9 mouse cellular contexts compared by ENCODE assay signal in genomic region chr9:45932571-45933415, GRCm38 (mm10). TPM values are rescaled to one million over a fixed set of nuclear protein-coding genes. Genes with fewer than 3 reads are reported as not detected.
DNase-seq lines count a peak whose midpoint lies in the region; ATAC-seq and TF ChIP-seq lines count a peak whose summit lies in the region.
"Had no signal": no experiment of that assay in that cellular context is flagged by ENCODE, and none has a peak within 500 bp of the region (broad histone marks: within the 10 kb centered on the region; RNA-seq: fewer than 3 reads in every experiment).

No protein-coding gene starts in this region.

- peaks cover 15% of the 10 kb centered on the region for H3K4me1 ChIP-seq in intestine, embryonic 16.5 days (ENCODE audit: control insufficient read depth, insufficient read depth, low read length)
- H3K4me1 ChIP-seq in liver, embryonic 16.5 days (ENCODE audit: control insufficient read depth, low read depth, low read length), result peaks cover 3% of the 10 kb centered on the region
- H3K4me1 ChIP-seq in hindbrain, postnatal 0 days (ENCODE audit: insufficient read depth, low read length), result no peaks in the 10 kb centered on the region

- no peaks in the 10 kb centered on the region for H3K27me3 ChIP-seq in intestine, embryonic 16.5 days (replicated peaks; ENCODE audit: control insufficient read depth, insufficient read depth, low read length)
- peaks cover 6% of the 10 kb centered on the region for H3K27me3 ChIP-seq in liver, embryonic 16.5 days (ENCODE audit: control insufficient read depth, insufficient read depth, low read depth, low read length)
- H3K27me3 ChIP-seq in hindbrain, postnatal 0 days (ENCODE audit: insufficient read depth, low read length), result no peaks in the 10 kb centered on the region

- peak; percentile 51 for DNase-seq in kidney, adult 11 months
- no peak for DNase-seq in kidney, postnatal 10 days
- peak; percentile 31 for DNase-seq in brain, embryonic 14.5 days (ENCODE audit: low read depth)
- no peak for DNase-seq in adrenal gland, postnatal 25 days
- DNase-seq in neural tube, embryonic 10.5 days (ENCODE audit: extremely low spot score, low spot score), result no peak
- DNase-seq in hindbrain, postnatal 0 days (ENCODE audit: low spot score), result no peak

- peak overlapping the region; percentile 21 for H3K4me2 ChIP-seq in intestine, embryonic 16.5 days (ENCODE audit: low read depth, low read length)
- peak overlapping the region; percentile 47 for H3K4me2 ChIP-seq in liver, embryonic 16.5 days (ENCODE audit: low read depth, low read length)
- no peak overlapping the region for H3K4me2 ChIP-seq in hindbrain, postnatal 0 days (ENCODE audit: low read depth, low read length)

- H3K36me3 ChIP-seq in intestine, embryonic 16.5 days (ENCODE audit: control insufficient read depth, insufficient read depth, low read length), result peaks cover 13% of the 10 kb centered on the region
- peaks cover 7% of the 10 kb centered on the region for H3K36me3 ChIP-seq in liver, embryonic 16.5 days (ENCODE audit: control insufficient read depth, insufficient read depth)
- H3K36me3 ChIP-seq in hindbrain, postnatal 0 days (ENCODE audit: insufficient read depth, low read length), result peaks cover 24% of the 10 kb centered on the region

- no peaks in the 10 kb centered on the region for H3K9me3 ChIP-seq in intestine, embryonic 16.5 days (ENCODE audit: control insufficient read depth, low read length)
- H3K9me3 ChIP-seq in liver, embryonic 16.5 days (replicated peaks; ENCODE audit: control insufficient read depth, low read length), result no peaks in the 10 kb centered on the region
- no peaks in the 10 kb centered on the region for H3K9me3 ChIP-seq in hindbrain, postnatal 0 days (ENCODE audit: low read length)

- H3K27ac ChIP-seq in intestine, embryonic 16.5 days (ENCODE audit: low read length), result peak overlapping the region; percentile 57
- H3K27ac ChIP-seq in liver, embryonic 16.5 days (ENCODE audit: low read length), result peak overlapping the region; percentile 74
- no peak overlapping the region for H3K27ac ChIP-seq in hindbrain, postnatal 0 days

- peak overlapping the region; percentile 35 for H3K9ac ChIP-seq in intestine, embryonic 16.5 days (ENCODE audit: low read depth, low read length)
- H3K9ac ChIP-seq in liver, embryonic 16.5 days (ENCODE audit: low read depth, low read length), result no peak overlapping the region
- H3K9ac ChIP-seq in hindbrain, postnatal 0 days (replicated peaks; ENCODE audit: low read length), result no peak overlapping the region

- peak overlapping the region; percentile 40 for H3K4me3 ChIP-seq in intestine, embryonic 16.5 days (ENCODE audit: low read length)
- peak overlapping the region; percentile 12; the same call in 1 of the 2 replicates for H3K4me3 ChIP-seq in liver, embryonic 16.5 days (ENCODE audit: low read depth, low read length)
- no peak overlapping the region for H3K4me3 ChIP-seq in hindbrain, postnatal 0 days (ENCODE audit: low read length)

- TF ChIP-seq CTCF in brain, embryonic 14.5 days (IDR thresholded peaks at IDR 0.05; ENCODE audit: borderline replicate concordance, extremely low read depth, insufficient read depth, insufficient read length), result no peak
- no peak for TF ChIP-seq CTCF in hindbrain, postnatal 0 days (IDR thresholded peaks at IDR 0.05; ENCODE audit: low read depth)

- ATAC-seq in intestine, embryonic 16.5 days, result peak; percentile 30
- ATAC-seq in liver, embryonic 16.5 days (ENCODE audit: low read depth), result peak; percentile 46
- no peak for ATAC-seq in hindbrain, postnatal 0 days

- no peak for TF ChIP-seq POLR2A in brain, embryonic 14.5 days (IDR thresholded peaks at IDR 0.05; ENCODE audit: borderline replicate concordance, extremely low read depth, insufficient read depth, insufficient read length, poor library complexity, severe bottlenecking)

- 52% methylated on average over 11 of the region's 11 CpGs for WGBS in intestine, embryonic 16.5 days
- 59% methylated on average over 11 of the region's 11 CpGs for WGBS in liver, embryonic 16.5 days (ENCODE audit: insufficient replicate concordance)
- WGBS in hindbrain, postnatal 0 days, result 74% methylated on average over 11 of the region's 11 CpGs

RNA-seq across cellular contexts. Expression of gene Tagln, which starts 3.1 kb away (rescaled TPM):
- polyA plus RNA-seq in brain, embryonic 14.5 days (2012; rRNA removed), result 5.7 and 7.3 TPM in 2 replicates
- 390 and 404 TPM in 2 replicates for polyA plus RNA-seq in intestine, embryonic 16.5 days (2015; fragmentation: Nextera tagmentation; extraction: Ambion mirVana)
- 6.2 and 9.5 TPM in 2 replicates for polyA plus RNA-seq in liver, embryonic 16.5 days (2015; fragmentation: Nextera tagmentation; extraction: Ambion mirVana)
- 51.0 and 70.2 TPM in 2 replicates for total RNA-seq in adrenal gland, postnatal 25 days (2021)
- total RNA-seq in hindbrain, postnatal 0 days (2014; rRNA removed), result 4.4 and 5.2 TPM in 2 replicates
- 3.5 and 4.0 TPM in 2 replicates for polyA plus RNA-seq in hindbrain, postnatal 0 days (2015; fragmentation: Nextera tagmentation; extraction: Ambion mirVana)
- total RNA-seq: common myeloid progenitor, adult 5-6 weeks had no signal

RNA-seq across cellular contexts. Expression of gene Sidt2, which starts 22.3 kb away (rescaled TPM):
- 85.4 and 101 TPM in 2 replicates for polyA plus RNA-seq in brain, embryonic 14.5 days (2012; rRNA removed)
- 33.4 and 37.2 TPM in 2 replicates for polyA plus RNA-seq in intestine, embryonic 16.5 days (2015; fragmentation: Nextera tagmentation; extraction: Ambion mirVana)
- polyA plus RNA-seq in liver, embryonic 16.5 days (2015; fragmentation: Nextera tagmentation; extraction: Ambion mirVana), result 18.5 and 20.5 TPM in 2 replicates
- 286 and 328 TPM in 2 replicates for total RNA-seq in adrenal gland, postnatal 25 days (2021)
- total RNA-seq in hindbrain, postnatal 0 days (2014; rRNA removed), result 124 and 126 TPM in 2 replicates
- polyA plus RNA-seq in hindbrain, postnatal 0 days (2015; fragmentation: Nextera tagmentation; extraction: Ambion mirVana), result 48.3 and 51.6 TPM in 2 replicates

RNA-seq across cellular contexts. Expression of gene Rnf214, which starts 26.1 kb away (rescaled TPM):
- polyA plus RNA-seq in brain, embryonic 14.5 days (2012; rRNA removed), result 50.6 and 68.0 TPM in 2 replicates
- polyA plus RNA-seq in intestine, embryonic 16.5 days (2015; fragmentation: Nextera tagmentation; extraction: Ambion mirVana), result 35.2 and 36.0 TPM in 2 replicates
- 15.0 and 16.0 TPM in 2 replicates for polyA plus RNA-seq in liver, embryonic 16.5 days (2015; fragmentation: Nextera tagmentation; extraction: Ambion mirVana)
- 51.8 and 56.0 TPM in 2 replicates for total RNA-seq in adrenal gland, postnatal 25 days (2021)
- 51.9 and 55.4 TPM in 2 replicates for total RNA-seq in hindbrain, postnatal 0 days (2014; rRNA removed)
- 70.3 and 77.7 TPM in 2 replicates for polyA plus RNA-seq in hindbrain, postnatal 0 days (2015; fragmentation: Nextera tagmentation; extraction: Ambion mirVana)

RNA-seq across cellular contexts. Expression of gene Pcsk7, which starts 26.5 kb away (rescaled TPM):
- polyA plus RNA-seq in brain, embryonic 14.5 days (2012; rRNA removed), result 40.3 and 48.7 TPM in 2 replicates
- 22.2 and 23.8 TPM in 2 replicates for polyA plus RNA-seq in intestine, embryonic 16.5 days (2015; fragmentation: Nextera tagmentation; extraction: Ambion mirVana)
- 7.2 and 8.4 TPM in 2 replicates for polyA plus RNA-seq in liver, embryonic 16.5 days (2015; fragmentation: Nextera tagmentation; extraction: Ambion mirVana)
- total RNA-seq in adrenal gland, postnatal 25 days (2021), result 28.9 and 33.7 TPM in 2 replicates
- total RNA-seq in hindbrain, postnatal 0 days (2014; rRNA removed), result 23.5 and 33.9 TPM in 2 replicates
- 18.1 and 22.1 TPM in 2 replicates for polyA plus RNA-seq in hindbrain, postnatal 0 days (2015; fragmentation: Nextera tagmentation; extraction: Ambion mirVana)

Comparison
In these comparisons a context has a peak if more than half of its experiments do, and no peak if none do; other contexts are left out.
1. DNase-seq: peak in kidney, adult 11 months (single experiment) and brain, embryonic 14.5 days (single experiment); none in kidney, postnatal 10 days (single experiment), adrenal gland, postnatal 25 days (single experiment), neural tube, embryonic 10.5 days (single experiment) and hindbrain, postnatal 0 days (single experiment).
2. RNA of gene Tagln, which starts 3.1 kb away (polyA plus RNA-seq): 390 to 404 TPM in intestine, embryonic 16.5 days; 6.2 to 9.5 TPM in liver, embryonic 16.5 days, 5.7 to 7.3 TPM in brain, embryonic 14.5 days and 3.5 to 4.0 TPM in hindbrain, postnatal 0 days; every median in the first group is over 10 times any median in the second.